Mouse (Mus musculus) neural tube, embryonic 10.5 days (tissue): Measurements from ENCODE around the gene Ttc3.

Experiments used
- DNase-seq: peaks from one replicate; pipeline ENCODE4 v3.0.0-alpha.2; 2017; ENCODE audit warnings: low spot score; ENCODE audit errors: extremely low spot score

Ttc3 gene

DNA sequence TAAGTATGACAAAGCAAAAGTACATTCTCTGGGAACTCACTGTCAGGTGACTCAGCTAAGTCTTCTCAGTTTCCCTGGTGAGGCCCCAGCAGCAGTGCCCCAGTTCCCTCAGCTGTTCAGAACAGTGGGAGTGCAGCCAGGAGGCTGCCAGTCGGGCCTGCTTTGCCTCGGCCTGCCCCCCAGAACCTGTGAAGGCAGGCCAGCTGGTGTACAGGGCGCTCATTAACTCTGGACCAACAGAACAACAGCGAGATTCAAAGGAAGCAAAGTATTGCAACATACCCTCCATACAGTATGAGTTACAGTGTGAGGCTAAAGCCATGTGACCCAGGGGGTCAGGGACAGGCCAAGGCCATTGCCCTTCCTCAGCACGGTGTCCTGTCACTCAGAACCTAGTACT lies 127.5 kb downstream of the Ttc3 start:
- DNase-seq: no peak

- no peak for DNase-seq
Measured at GRCm38 (mm10) chr16:94504192-94504591, 133.8 kb downstream of the Ttc3 start.

GRCm38 (mm10) chr16:94507071-94507470 lies 136.7 kb downstream of the Ttc3 start:
- no peak for DNase-seq

DNA sequence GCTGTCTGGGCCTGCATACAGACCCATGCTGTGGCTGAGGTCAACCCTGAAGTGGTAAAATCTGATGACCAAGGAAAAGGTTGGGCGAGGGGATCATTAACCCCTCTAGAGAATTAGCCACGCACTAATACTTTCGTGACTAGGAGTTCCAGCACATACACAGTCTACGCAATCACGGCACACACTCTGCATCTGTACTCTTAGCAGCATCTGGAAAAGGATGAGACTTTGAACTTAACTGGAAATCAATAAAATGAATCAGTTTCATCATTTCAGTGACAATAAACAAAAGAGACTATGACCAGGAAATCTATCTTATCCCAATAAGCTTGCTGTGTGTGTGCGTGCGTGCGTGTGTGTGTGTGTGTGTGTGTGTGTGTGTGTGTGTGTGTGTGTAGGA lies 138.4 kb downstream of the Ttc3 start:
- DNase-seq: no peak

GRCm38 (mm10) chr16:94509983-94510382 lies 139.6 kb downstream of the Ttc3 start:
- no peak for DNase-seq

DNA sequence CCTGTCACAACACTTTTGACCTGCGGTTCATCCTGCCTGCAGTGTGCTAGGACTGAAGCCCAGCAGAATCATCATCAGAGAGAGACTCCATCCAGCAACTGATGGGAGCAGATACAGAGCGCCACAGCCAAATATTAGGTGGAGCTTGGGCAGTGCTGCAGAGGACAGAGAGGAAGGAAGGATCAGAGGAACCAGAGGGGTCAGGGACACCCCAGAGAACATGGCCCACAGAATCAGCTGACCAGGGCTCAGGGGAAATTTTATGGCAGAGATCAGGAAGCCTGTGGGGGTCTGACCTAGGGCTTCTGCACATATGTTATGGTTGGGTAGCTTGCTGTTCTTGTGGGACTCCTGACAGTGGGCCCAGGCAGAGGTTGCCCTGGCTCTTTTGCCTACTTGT lies 147.2 kb downstream of the Ttc3 start:
- DNase-seq: no peak
